Mouse (Mus musculus) midbrain, embryonic 11.5 days (tissue): ENCODE data around the gene Col4a3. TPM values are rescaled to one million over a fixed set of nuclear protein-coding genes. Genes with fewer than 3 reads are reported as not detected.

Experiments
- ATAC-seq: fragments of 200-750 bp; cut with Nextera tagmentation; 2 replicates; pipeline ENCODE4 v1.8.0; 2017; ENCODE audit warnings: moderate TSS enrichment, moderate library complexity; ENCODE audit not compliant: low FRiP score
- DNase-seq: peaks from one replicate; pipeline ENCODE4 v3.0.0; 2015; ENCODE audit warnings: low spot score; ENCODE audit errors: missing footprints
- H3K27ac ChIP-seq: fragments of 300-500 bp; sonication (generic); 2 replicates; pipeline ENCODE4 v1.5.1; 2014; ENCODE audit warnings: low read depth, low read length
- H3K27me3 ChIP-seq: fragments of 300-500 bp; sonication (generic); 2 replicates; pipeline ENCODE4 v1.6.1; 2014; ENCODE audit warnings: mild to moderate bottlenecking, low read length, moderate library complexity, mixed read lengths; ENCODE audit not compliant: control insufficient read depth, insufficient read depth
- H3K36me3 ChIP-seq: fragments of 300-500 bp; sonication (generic); 2 replicates; pipeline ENCODE4 v1.6.1; 2014; ENCODE audit warnings: mild to moderate bottlenecking, low read length, moderate library complexity, mixed read lengths; ENCODE audit not compliant: control insufficient read depth, insufficient read depth
- H3K4me1 ChIP-seq: fragments of 300-500 bp; sonication (generic); 2 replicates; pipeline ENCODE4 v1.6.1; 2014; ENCODE audit warnings: low read length; ENCODE audit not compliant: control insufficient read depth, insufficient read depth
- H3K4me2 ChIP-seq: fragments of 300-500 bp; sonication (generic); 2 replicates; pipeline ENCODE4 v1.6.1; 2014; ENCODE audit warnings: mild to moderate bottlenecking, moderate library complexity
- H3K4me3 ChIP-seq: fragments of 300-500 bp; sonication (generic); 2 replicates; pipeline ENCODE4 v1.5.1; 2014; ENCODE audit warnings: low read depth, low read length
- H3K9ac ChIP-seq: fragments of 300-500 bp; sonication (generic); 2 replicates; pipeline ENCODE4 v1.6.1; 2014; ENCODE audit warnings: low read length
- H3K9me3 ChIP-seq: fragments of 300-500 bp; sonication (generic); 2 replicates; pipeline ENCODE4 v1.6.1; 2016; ENCODE audit warnings: low read length; ENCODE audit not compliant: control insufficient read depth
- WGBS: fragments of 180-500 bp; shearing (Covaris S2); extraction: QIAGEN DNeasy Blood & Tissue Kit; methylation state at CpG from one replicate; pipeline ENCODE4 v1.1.7; 2014; 5-methylcytosine and 5-hydroxymethylcytosine counted together
- polyA plus RNA-seq: library from polyadenylated mRNA; unstranded; fragments of >200 nt; fragmentation: Nextera tagmentation; extraction: Ambion mirVana; gene quantifications from 2 replicates; pipeline ENCODE4 v1.2.1, GENCODE M21; 2014

Gene Col4a3
- polyA plus RNA-seq, 1 experiment from 2014 or later, result 0.10 TPM

GRCm38 (mm10) chr1:82624934-82625333 lies 38.2 kb downstream of the Col4a3 start:
- Histone ChIP-seq H3K9me3 (no peaks in the 10 kb centered on the region), H3K4me2 (no peak overlapping the region), H3K36me3 (no peaks in the 10 kb centered on the region), H3K27me3 (no peaks in the 10 kb centered on the region), H3K4me3 (no peak overlapping the region), H3K27ac (no peak overlapping the region), H3K9ac (no peak overlapping the region), H3K4me1 (no peaks in the 10 kb centered on the region)
- no peak for DNase-seq
- 81% methylated on average over 6 of the region's 6 CpGs for WGBS
- no peak for ATAC-seq

GRCm38 (mm10) chr1:82625474-82625873 lies 38.8 kb downstream of the Col4a3 start:
- H3K27me3 ChIP-seq, result no peaks in the 10 kb centered on the region
- no peaks in the 10 kb centered on the region for H3K9me3 ChIP-seq
- no peak overlapping the region for H3K27ac ChIP-seq
- H3K36me3 ChIP-seq, result no peaks in the 10 kb centered on the region
- WGBS, result 86% methylated on average over 2 of the region's 2 CpGs
- H3K9ac ChIP-seq, result no peak overlapping the region
- ATAC-seq (no peak), DNase-seq (no peak)
- H3K4me1 ChIP-seq, result no peaks in the 10 kb centered on the region
- H3K4me3 ChIP-seq, result no peak overlapping the region
- H3K4me2 ChIP-seq, result no peak overlapping the region

- Histone ChIP-seq H3K27ac (no peak overlapping the region), H3K4me3 (no peak overlapping the region), H3K9me3 (no peaks in the 10 kb centered on the region), H3K4me1 (no peaks in the 10 kb centered on the region), H3K9ac (no peak overlapping the region), H3K36me3 (no peaks in the 10 kb centered on the region), H3K4me2 (no peak overlapping the region), H3K27me3 (no peaks in the 10 kb centered on the region)
- no peak for ATAC-seq
- no peak for DNase-seq
- 90% methylated on average over 4 of the region's 4 CpGs for WGBS
Observed at GRCm38 (mm10) chr1:82627652-82628051, 40.9 kb downstream of the Col4a3 start.

GRCm38 (mm10) chr1:82629495-82629894 lies 42.8 kb downstream of the Col4a3 start:
- WGBS, result 85% methylated on average over 5 of the region's 5 CpGs
- H3K27me3 ChIP-seq, result no peaks in the 10 kb centered on the region

GRCm38 (mm10) chr1:82631169-82631792 lies 44.6 kb downstream of the Col4a3 start:
- H3K9me3 ChIP-seq, result no peaks in the 10 kb centered on the region
- ATAC-seq (no peak), DNase-seq (no peak)
- H3K27me3 ChIP-seq, result no peaks in the 10 kb centered on the region
- no peak overlapping the region for H3K4me2 ChIP-seq
- H3K36me3 ChIP-seq, result no peaks in the 10 kb centered on the region
- no peak overlapping the region for H3K9ac ChIP-seq
- 79% methylated on average over 6 of the region's 6 CpGs for WGBS
- no peak overlapping the region for H3K4me3 ChIP-seq
- H3K4me1 ChIP-seq, result no peaks in the 10 kb centered on the region
- H3K27ac ChIP-seq, result no peak overlapping the region

More at GRCm38 (mm10) chr1:82629495-82629894, 42.8 kb downstream of the Col4a3 start:
- Histone ChIP-seq H3K4me3 (no peak overlapping the region), H3K4me1 (no peaks in the 10 kb centered on the region), H3K36me3 (no peaks in the 10 kb centered on the region), H3K9me3 (no peaks in the 10 kb centered on the region), H3K4me2 (no peak overlapping the region), H3K9ac (no peak overlapping the region), H3K27ac (no peak overlapping the region)
- DNase-seq (no peak), ATAC-seq (no peak)

GRCm38 (mm10) chr1:82634545-82635253 lies 48.0 kb downstream of the Col4a3 start:
- H3K4me1 ChIP-seq, result no peaks in the 10 kb centered on the region

GRCm38 (mm10) chr1:82635254-82635620 lies 48.5 kb downstream of the Col4a3 start:
- 94% methylated on average over 9 of the region's 9 CpGs for WGBS
- no peak for ATAC-seq

More at GRCm38 (mm10) chr1:82634545-82635253, 48.0 kb downstream of the Col4a3 start:
- Histone ChIP-seq H3K4me3 (no peak overlapping the region), H3K27ac (no peak overlapping the region), H3K9ac (no peak overlapping the region), H3K9me3 (no peaks in the 10 kb centered on the region), H3K4me2 (no peak overlapping the region), H3K36me3 (no peaks in the 10 kb centered on the region), H3K27me3 (no peaks in the 10 kb centered on the region)
- ATAC-seq (no peak), DNase-seq (no peak)
- 89% methylated on average over 19 of the region's 19 CpGs for WGBS

GRCm38 (mm10) chr1:82636321-82636720 lies 49.6 kb downstream of the Col4a3 start:
- ATAC-seq (no peak), DNase-seq (no peak)
- Histone ChIP-seq H3K4me1 (no peaks in the 10 kb centered on the region), H3K27me3 (no peaks in the 10 kb centered on the region), H3K9me3 (no peaks in the 10 kb centered on the region), H3K9ac (no peak overlapping the region), H3K4me2 (no peak overlapping the region), H3K27ac (no peak overlapping the region), H3K4me3 (no peak overlapping the region), H3K36me3 (no peaks in the 10 kb centered on the region)
- 90% methylated on average over 4 of the region's 4 CpGs for WGBS

More at GRCm38 (mm10) chr1:82635254-82635620, 48.5 kb downstream of the Col4a3 start:
- Histone ChIP-seq H3K27me3 (no peaks in the 10 kb centered on the region), H3K27ac (no peak overlapping the region), H3K36me3 (no peaks in the 10 kb centered on the region), H3K4me1 (no peaks in the 10 kb centered on the region), H3K4me3 (no peak overlapping the region), H3K9me3 (no peaks in the 10 kb centered on the region), H3K9ac (no peak overlapping the region), H3K4me2 (no peak overlapping the region)
- no peak for DNase-seq

GRCm38 (mm10) chr1:82637414-82637813 lies 50.7 kb downstream of the Col4a3 start:
- Histone ChIP-seq H3K36me3 (no peaks in the 10 kb centered on the region), H3K4me3 (no peak overlapping the region), H3K27ac (no peak overlapping the region), H3K4me2 (no peak overlapping the region), H3K4me1 (no peaks in the 10 kb centered on the region), H3K9ac (no peak overlapping the region), H3K9me3 (no peaks in the 10 kb centered on the region), H3K27me3 (no peaks in the 10 kb centered on the region)
- ATAC-seq (no peak), DNase-seq (no peak)
- 92% methylated on average over 7 of the region's 7 CpGs for WGBS
